Mouse (Mus musculus) natural killer cell, adult 2 months (primary cell): ENCODE results near the gene Grem2.

ENCODE experiments used
- DNase-seq, 2 experiments: peaks; one replicate each; pipeline ENCODE4 v3.0.0; 2022; ENCODE audit warnings: low spot score in 2 of 2

Gene Grem2

GRCm38 (mm10) chr1:174921298-174921955, at the start of gene Grem2:
Gene Grem2 (minus strand): TSS chr1:174921819.
- no peak for DNase-seq

DNA sequence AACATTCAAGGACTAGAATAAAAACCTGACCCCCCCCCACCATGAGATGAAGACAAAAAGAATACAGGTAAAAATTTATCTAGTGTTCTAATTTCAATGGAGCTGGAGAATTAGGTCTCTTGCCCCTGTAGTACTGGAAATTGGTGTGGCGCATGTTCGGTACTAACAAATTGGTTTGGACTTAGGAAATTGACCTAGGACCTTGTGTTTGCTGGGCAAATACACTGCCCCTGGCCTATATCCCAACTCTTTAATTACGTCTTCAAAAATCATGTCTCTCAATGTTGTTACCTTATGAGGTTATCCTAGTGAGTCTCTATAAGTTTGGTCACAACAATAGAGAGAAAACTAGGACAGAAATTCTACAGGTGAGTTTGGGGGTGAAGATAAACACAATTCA, 38.2 kb upstream of the Grem2 start:
- DNase-seq = no peak

GRCm38 (mm10) chr1:174931003-174931619, 9.5 kb upstream of the Grem2 start:
- no peak for DNase-seq

DNA sequence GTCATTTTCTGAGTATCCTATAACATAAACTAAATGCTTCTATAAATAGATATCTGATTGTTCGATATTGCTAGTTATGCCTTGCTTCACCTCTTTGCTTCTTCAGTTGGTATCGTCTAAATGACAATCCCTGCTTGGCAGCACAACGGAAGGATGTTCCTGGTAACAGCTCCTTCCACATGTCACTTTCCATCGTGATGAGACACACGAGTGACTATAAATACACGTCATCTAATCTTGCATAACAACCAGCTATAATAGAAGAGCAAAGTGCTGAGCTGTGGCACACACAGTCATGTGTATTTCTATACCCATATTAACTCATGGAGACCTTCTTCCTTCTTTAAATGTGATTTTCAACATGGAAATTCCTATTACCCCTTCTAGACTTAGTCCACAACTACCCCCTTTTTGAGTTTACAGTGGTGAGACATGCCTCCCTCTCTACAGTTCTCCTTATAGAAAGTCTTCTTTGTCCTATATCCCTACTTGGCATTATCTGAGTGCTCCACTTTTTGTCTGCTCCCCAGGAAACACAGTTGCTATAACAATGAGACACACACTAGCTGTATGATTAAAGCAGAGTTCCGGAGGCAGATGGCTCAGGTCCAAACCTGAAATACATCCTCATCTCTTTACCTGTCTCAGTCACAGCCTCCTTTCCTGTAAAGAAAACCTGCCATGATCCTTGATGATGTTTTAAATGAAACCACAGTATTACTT, 8.0 kb upstream of the Grem2 start:
- DNase-seq = no peak

DNA sequence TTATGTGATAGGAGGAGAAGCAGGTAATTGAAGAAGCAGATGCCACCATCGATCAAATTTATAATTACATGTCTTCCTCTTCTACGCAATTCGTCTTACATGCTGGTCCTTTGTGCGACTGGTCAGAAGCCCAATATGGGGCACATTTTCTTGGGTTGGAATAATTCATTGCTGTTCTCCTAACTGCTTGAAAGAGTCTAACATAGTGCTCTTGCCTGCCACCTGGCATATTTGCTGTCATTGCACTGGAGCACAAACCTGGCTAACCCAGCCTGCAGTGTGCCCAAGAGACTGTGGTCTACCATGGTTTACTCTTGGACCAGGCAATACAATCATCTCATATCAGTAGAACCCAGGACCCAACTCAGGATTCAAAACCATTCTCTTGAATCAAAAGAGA, 2.7 kb downstream of the Grem2 start:
- no peak for DNase-seq

DNA sequence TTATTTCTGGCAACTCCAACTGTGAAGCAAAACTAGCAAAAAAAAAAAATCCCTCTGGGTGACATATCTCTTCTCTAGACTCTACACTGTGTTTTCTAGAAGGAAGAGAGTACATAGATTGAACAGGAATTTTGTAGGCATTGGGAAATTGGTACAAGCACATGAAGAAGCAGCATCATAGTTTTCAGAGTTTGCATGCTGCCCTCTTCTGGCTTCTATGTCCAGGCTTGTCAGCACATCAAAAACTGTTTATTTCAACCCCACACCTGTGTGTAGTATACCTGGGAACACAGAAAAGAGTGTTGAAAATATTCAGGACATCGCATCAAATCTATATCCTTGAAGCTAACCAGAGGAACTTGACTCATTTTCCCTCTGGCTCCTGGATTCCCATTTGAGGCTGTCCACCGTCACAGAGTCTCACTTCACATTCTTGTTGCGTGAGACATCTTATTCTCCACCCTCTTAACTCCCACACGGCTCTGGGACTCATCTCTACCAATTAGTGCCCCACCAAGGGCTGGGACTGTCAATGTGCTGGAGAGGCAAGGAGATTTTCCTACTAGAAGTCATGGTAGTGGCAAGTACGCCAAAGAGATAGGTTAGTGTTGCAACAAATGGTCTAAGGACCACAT, 3.3 kb downstream of the Grem2 start:
- DNase-seq = no peak

- DNase-seq = no peak
Measured at GRCm38 (mm10) chr1:174909834-174910233, 11.8 kb downstream of the Grem2 start.

GRCm38 (mm10) chr1:174908232-174908631, 13.4 kb downstream of the Grem2 start:
- DNase-seq = no peak

DNA sequence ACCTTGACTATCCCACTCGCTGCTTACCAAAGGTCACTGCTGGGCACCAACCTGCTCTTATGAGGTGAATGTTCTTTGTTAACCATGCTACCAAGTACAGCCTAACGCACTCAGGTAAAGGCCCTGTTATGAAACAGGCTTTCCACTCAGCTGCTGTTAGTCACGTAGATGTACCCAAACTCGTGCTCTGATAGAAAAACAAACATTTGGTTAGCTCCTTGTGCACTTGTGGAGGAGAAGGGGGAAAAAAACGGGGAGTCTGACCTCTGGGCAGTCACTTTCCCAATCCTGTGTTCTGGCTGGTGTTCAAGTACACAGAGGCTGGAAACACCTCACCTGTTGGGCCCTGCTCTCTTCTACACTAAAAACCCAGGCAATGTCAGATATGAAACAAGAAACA, 14.0 kb downstream of the Grem2 start:
- DNase-seq = no peak

GRCm38 (mm10) chr1:174902755-174903154, 18.9 kb downstream of the Grem2 start:
- no peak for DNase-seq

DNA sequence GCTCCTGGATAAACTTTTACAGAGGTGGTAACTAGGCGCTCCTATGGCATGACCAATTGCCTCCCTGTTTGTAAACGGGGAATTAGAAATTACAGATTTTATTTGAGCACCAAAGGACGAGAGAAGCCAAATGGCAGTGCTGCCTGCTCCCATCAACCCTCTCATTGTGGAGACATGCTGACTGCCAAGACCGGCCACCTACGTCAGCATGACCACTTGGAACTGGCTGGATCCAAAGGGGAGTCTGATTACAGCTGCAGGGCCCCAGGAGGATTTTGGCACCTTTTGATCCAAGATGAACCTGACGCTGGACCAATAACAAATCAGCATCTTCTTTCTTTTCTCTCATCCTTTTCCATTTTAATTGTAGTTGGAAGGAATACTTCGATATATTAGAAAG, 29.1 kb downstream of the Grem2 start:
- DNase-seq = no peak

GRCm38 (mm10) chr1:174888684-174889405, 32.8 kb downstream of the Grem2 start:
- DNase-seq = no peak

DNA sequence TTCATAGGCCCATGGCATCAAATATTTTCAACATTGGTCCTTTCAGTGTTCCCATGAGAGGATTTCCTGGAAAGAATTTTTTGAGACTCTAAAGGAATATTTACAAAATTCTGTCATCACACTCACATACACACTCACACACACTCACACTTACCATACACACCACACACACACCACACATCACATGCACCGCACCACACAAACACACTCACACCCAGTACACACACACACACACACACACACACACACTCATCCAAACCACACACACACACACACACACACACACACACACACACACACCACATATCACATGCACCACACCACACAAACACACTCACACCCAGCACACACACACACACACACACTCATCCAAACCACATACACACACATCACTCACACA, 33.5 kb downstream of the Grem2 start:
- DNase-seq = no peak

GRCm38 (mm10) chr1:174882496-174882895, 39.1 kb downstream of the Grem2 start:
- DNase-seq = no peak

- DNase-seq = no peak
Measured at GRCm38 (mm10) chr1:174875173-174875572, 46.4 kb downstream of the Grem2 start.

DNA sequence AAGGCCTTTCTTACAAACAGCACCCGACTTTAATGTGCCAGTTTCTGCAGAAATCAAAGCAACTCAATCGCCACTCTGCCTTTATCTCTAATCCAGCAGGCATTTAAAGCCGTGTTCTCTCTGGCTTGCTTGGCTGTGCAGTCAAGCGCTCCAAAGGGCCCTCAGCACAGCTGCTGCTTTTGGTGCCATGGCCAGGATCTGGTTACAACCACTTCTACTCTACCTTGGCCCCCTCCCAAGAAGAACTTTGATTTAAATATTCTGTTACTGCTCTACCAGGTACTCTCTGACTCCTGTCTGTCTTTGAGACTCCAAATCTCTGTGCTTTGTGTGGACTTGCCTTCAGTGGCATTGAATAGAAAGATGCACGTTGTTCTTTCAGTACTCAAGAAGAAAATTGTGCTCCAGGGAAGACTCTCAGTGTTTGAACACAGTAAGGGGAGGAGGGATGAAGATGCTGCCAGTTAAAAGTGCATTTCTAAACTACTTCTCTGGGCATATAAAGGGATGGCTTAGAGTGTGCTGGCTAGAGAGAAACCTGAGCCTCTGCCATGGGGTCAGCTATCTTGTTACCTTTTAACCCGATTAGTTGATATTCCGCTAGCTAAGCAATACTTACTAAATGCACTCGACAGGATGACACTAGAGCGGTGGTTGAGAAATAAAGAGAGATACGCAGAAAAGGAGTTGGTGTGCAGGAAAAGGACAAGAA, 61.1 kb downstream of the Grem2 start:
- no peak for DNase-seq

DNA sequence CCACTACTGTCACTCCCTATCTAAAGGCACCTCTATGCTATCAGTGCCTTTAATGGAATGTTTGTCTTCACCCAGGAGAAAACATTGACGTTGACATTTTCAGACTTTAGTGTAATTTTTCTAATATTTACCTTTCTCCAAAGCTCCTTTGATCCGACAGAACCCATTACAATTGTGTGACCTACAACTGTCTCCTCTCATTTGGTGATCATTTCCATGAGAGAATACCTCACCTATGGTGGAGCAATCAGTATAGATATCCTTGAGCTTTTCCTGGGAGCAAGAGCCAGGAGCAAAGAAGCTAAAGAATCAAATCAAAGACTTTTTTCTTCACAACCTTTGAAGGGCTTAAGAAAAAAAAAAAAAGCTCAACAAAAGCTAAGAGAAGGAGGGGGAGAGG, 65.4 kb downstream of the Grem2 start:
- DNase-seq = no peak

DNA sequence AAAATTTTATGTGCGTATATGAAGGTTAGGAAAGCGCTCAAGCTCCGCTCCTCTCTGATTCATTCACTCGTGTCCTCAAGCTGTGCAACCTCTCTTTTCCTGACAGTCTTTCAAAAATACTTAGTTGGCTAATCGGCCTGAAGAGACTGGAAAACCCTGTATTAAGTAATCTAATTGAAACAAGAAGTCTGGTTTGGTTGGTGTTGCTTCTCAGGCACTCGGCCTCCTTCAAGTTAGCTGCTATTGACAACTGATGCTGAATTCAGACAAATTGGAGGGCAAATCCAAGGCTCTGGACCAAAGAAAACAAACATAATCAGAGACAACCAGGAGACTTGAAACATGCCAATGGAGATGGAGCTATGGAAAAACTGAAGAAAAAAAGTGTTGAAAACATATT, 76.8 kb downstream of the Grem2 start:
- no peak for DNase-seq

- no peak for DNase-seq
Measured at GRCm38 (mm10) chr1:174836861-174837260, 84.8 kb downstream of the Grem2 start.

DNA sequence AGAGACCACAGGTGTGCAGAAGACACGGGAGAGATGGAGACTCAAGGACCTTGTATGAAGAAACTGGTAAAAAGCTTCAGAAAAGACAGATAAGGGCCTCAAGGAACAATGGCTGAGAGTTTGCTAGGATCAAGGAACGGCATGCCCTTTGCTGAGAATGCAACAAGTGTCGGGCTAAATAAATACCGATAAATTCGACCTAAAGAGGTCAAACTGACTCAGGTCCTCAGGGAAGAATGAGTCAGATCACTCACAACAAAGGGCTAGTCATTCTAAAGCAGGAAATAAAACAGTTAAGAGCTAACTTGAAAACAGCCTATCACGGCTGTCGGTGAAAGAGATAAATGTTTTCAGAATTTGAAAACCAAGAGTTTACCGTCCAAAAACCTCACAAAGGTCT, 95.1 kb downstream of the Grem2 start:
- no peak for DNase-seq

DNA sequence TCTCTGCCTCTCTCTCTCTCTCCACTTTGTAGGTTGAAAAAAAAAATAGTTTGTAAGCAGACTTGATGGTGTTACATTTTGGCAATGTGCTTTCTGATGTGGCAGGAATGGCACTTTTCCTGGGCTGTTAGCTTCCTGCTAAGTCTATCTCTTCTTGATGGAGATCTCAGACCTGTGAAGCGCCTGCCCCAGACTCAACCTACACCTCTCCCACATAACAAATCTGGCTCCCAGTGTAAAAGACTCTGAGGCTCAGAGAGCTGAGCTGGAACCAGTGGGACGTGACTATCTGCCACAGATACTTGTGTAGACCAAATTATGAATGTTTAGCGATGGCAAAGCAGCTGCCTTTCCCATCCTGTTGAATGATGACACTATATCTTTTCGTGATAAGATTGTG, 109.8 kb downstream of the Grem2 start:
- no peak for DNase-seq
